Mouse (Mus musculus) c-Kit-negative CD71-positive TER-119-positive erythroid progenitor cells, embryonic 14.5 days (primary cell): ENCODE results near the gene Zfp57.

Experiments
- DNase-seq: peaks from one replicate; pipeline ENCODE4 v3.0.0-alpha.2; 2013; ENCODE audit warnings: low read depth, low spot score

Gene Zfp57

DNA sequence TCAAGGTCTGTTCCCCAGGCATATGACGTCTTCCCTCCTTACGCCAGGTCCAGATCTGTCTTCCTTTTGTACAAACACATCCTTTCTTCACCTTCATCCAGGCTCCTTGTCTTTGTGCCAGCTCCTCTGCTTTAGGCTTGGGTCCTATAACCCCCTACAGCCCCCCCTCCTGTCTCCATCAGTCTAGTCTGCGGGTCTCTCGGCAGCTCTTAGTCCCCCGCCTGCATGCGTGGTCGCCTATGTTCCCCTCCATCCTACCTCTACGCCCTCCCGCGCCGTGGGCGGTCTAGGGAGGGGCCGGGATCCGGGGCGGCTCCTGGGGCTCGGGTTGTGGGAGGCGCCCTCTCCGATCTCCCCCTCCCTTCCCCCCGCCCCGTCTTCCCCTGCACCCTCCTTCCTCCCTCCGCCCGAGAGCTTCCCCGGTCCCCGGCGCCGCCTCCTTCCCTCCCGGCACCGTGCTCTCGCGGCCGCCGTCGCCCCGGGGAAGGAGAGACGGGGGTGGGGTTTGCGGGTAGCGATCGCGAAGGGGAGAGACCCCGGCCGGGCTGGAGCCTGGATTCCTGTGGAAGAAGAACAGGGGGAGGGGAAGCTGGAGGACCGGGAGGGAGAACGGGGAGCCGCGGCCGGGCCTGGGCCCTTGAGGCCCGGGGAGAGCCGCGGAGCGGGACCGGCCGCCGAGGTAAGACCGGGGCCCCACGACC lies 44.8 kb downstream of the Zfp57 start, which contains the start of gene Gabbr1:
TSS of gene Gabbr1 (plus strand) at position 356 of the 701 bp plus-strand sequence.
- no peak for DNase-seq

DNA sequence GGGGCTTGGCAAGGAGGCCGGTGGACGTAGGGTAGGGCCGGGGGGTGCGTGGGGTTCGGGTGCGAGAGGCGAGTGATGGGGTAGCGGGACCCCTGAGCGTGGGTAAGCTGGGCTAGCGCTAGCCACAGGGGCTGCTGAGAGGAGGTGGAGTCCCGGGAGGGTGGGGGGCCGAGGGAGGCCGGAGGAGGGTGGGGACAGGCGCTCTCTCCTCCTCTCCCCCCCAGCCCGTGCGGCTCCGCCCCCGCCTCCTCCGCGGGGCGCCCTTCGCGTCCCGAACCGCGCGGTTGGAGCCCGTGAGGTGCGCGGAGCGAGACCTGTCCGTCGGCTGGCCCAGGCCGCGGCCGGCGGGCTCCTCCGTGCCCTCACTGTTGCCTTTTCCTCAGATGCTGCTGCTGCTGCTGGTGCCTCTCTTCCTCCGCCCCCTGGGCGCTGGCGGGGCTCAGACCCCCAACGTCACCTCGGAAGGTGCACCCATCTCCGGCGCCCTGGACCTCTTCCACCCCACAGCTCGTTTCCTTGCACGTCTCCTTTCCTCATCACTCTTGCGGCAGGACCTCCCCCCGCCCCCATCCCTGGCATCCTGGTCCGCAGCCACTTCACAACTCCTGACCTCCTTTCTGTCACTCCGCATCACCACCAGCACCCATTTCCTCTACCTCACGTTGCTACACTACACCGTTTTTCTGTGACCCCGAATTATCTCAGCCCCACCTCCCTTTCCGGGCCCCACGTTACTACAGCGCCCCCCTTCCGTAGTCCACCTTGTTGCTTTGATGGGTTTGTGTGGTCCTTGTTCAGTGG lies 45.5 kb downstream of the Zfp57 start:
- DNase-seq: no peak

DNA sequence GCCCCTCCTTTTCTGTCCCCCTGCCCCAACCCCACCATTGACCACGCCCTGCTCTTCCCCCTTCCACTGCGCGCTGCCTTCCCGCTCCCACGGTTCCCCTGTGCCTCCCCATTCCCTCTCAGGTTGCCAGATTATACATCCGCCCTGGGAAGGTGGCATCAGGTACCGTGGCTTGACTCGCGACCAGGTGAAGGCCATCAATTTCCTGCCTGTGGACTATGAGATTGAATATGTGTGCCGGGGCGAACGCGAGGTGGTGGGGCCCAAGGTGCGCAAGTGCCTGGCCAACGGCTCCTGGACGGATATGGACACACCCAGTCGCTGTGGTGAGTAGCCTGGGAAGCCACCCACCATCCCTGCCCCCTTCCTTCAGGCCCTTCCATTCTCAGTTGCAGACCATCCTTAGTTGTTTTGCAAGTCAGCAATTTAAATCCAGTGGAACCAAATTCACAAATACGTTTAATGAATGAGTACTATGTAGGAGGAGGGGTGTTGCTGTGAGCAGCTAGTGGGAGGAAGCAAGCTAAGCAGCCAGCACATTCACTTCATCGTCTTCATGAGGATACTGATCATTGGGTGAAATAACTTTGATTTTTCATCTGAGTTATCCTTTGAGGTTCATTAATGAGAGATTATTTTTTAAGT lies 46.5 kb downstream of the Zfp57 start:
- no peak for DNase-seq

DNA sequence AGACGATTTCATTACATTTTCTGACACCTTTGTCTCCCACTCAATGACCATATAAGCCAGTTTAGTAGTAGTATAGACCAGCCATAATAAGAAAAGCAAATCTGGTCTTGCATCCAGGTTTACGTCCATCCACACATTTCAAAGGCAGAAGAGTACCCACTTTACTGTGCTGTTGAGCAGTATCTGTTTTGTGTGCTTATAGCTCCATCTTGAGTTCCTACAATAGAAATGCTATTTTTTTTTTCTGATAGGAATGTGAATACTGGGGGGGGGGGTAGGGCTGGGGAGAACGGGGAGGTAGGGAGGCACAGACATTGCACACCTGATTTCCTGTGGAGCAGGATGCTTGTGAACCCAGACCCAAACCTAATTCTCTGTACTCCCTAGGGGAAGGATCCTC lies 47.0 kb downstream of the Zfp57 start:
- no peak for DNase-seq

DNA sequence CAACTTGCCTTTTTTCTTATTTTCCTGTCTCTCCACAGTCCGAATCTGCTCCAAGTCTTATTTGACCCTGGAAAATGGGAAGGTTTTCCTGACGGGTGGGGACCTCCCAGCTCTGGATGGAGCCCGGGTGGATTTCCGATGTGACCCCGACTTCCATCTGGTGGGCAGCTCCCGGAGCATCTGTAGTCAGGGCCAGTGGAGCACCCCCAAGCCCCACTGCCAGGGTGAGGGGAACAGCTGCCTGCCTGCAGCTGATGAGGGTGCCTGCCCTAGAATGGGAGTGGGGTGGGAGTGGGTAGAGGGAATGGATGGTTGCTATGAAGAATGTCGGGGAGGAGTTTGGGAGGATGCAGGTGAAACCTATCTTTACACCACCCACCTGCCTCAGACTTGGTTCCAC lies 47.4 kb downstream of the Zfp57 start:
- DNase-seq: no peak

DNA sequence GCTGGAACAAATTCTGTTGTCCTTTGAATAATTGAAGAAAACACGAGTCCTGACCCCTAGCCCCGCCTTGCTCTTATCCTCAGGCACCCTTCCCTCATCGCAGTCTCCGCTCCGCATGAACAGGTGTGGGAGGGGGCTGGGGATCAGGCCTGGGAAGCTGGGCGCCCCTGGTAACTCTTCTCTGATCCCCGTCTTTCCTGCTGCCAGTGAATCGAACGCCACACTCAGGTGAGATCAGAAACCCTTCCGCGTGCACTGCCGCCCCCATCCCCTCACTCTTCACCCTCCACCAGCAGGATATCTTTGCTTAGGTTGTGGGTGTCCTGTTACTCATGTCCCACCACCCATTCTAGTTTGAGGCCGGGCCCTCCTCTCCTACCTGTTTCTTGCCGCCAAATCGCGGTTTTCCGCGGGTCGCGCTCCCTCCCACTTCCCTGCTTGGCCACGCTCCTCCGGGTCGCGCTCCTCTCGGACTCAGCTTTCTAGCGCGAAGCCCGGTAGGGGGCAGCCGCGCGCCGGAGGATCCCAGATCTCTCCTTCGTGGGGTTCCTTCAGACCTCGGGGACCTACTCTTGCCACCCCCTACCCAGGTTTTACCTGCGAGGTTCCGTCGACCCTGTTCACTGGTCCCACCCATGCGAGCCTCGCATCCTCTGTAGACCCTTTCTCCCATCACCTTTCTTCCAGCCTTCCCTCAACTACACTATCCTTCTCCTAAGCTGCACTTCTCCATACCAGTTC lies 48.8 kb downstream of the Zfp57 start:
- DNase-seq: no peak

DNA sequence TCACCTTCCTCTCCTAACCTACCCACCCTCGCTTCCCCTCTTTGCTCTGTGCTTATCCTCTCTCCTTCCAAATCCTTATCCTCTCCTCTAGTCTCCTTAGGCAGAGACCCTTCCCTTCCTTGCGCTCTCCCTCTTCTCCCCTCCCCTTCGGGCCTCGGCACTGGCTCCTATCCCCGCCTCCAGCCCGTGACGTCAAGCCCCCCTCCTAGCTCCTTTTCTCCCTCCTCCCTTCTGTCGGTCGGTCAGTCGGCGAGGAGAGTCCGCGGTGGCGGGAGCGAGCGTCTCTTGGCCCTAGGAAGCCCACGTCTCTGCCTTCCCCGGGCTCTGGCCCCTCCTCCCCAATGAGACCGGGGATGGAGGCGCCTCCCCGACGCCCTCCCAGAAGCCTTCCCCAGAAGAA lies 49.4 kb downstream of the Zfp57 start:
- no peak for DNase-seq

DNA sequence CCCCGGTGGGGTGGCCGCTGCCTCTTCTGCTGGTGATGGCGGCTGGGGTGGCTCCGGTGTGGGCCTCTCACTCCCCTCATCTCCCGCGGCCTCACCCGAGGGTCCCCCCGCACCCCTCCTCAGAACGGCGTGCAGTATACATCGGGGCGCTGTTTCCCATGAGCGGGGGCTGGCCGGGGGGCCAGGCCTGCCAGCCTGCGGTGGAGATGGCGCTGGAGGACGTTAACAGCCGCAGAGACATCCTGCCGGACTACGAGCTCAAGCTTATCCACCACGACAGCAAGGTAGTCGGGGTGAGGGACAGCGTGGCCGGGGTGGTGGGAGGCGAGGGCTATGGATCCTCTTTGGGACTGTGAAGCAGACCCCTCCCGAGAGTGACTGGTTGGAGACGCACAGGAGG lies 49.9 kb downstream of the Zfp57 start:
- no peak for DNase-seq

DNA sequence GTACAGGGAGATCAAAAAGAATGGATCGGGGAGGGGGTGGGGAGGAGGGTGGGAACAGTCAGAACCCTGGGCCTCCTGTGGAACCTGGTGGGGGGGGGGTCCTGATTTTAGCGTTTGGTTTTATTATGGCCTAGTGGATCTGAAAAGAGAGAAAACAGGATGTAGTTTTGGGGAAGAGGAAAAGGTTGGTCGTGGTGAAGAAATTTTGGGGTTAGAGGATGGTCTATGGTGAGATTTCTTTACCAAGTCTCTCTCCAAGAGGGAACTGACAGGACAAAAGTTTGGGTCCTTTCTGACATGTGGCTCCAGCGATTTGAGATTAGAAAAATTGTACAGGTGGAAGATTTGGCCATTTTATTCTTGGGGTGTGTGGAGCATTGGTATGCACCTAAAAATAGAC lies 50.8 kb downstream of the Zfp57 start:
- DNase-seq: no peak

DNA sequence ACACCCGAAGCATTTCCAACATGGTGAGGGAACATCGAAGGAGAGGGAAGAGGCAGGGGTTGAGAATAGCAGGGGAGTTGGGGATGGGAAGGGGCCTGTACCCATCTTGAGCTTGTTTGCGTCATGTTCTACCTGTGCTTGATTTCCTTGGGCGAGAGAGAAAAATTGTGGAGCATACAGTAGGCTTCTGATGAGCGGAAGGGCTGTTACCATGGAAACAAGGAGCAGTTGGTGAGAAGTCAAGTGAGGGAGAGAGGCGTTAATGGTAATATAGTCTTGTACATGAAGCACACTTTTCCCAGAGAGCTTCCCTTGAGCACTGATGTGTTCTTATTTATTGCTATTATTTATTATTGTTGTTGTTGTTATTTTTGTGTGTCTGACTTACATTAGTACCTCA lies 56.0 kb downstream of the Zfp57 start:
- no peak for DNase-seq
